Mouse (Mus musculus) heart, postnatal 25 days (tissue): ENCODE data around the gene Ptgfrn. TPM values are rescaled to one million over a fixed set of nuclear protein-coding genes. Genes with fewer than 3 reads are reported as not detected.

Source experiments
- DNase-seq: peaks from one replicate; pipeline ENCODE4 v3.0.0; 2022; ENCODE audit warnings: low spot score
- intact Hi-C: fragments of 180-260 bp; cut with DNase I; formaldehyde crosslinking; loops from one replicate; pipeline ENCODE4 v1.15.1; 2025
- total RNA-seq, 2 experiments: library from RNA; stranded (reverse); gene quantifications; 2 replicates each; pipeline ENCODE4 v1.2.3; 2021

Ptgfrn gene
- 10 to 100 TPM; 31.0 to 34.9 TPM for total RNA-seq

GRCm38 (mm10) chr3:101110043-101110837 lies at the start of gene Ptgfrn:
TSS of gene Ptgfrn (minus strand) at chr3:101110278.
- DNase-seq: peak; percentile 74
- intact Hi-C loops: loop anchor here (5.0 kb wide), 1 partner anchor 52 kb away; no protein-coding TSS in a partner anchor

GRCm38 (mm10) chr3:101159701-101160100 lies 49.6 kb upstream of the Ptgfrn start:
- no peak for DNase-seq
- intact Hi-C loops: loop anchor here (2.0 to 5.0 kb wide), 2 partner anchors 47 to 185 kb away; partner anchors contain the start of gene Ptgfrn

- intact Hi-C loops: no loop called here
- DNase-seq: no peak
Observed at GRCm38 (mm10) chr3:101154067-101154466, 44.0 kb upstream of the Ptgfrn start.

GRCm38 (mm10) chr3:101153341-101153740 lies 43.3 kb upstream of the Ptgfrn start:
- intact Hi-C loops: no loop called here
- DNase-seq: no peak

- intact Hi-C loops: no loop called here
- DNase-seq: no peak
Observed at GRCm38 (mm10) chr3:101146126-101146772, 36.2 kb upstream of the Ptgfrn start.

- DNase-seq: no peak
- intact Hi-C loops: no loop called here
Observed at GRCm38 (mm10) chr3:101145292-101146046, 35.4 kb upstream of the Ptgfrn start.

- intact Hi-C loops: no loop called here
- DNase-seq: no peak
Observed at GRCm38 (mm10) chr3:101144366-101144948, 34.4 kb upstream of the Ptgfrn start.

- intact Hi-C loops: no loop called here
- no peak for DNase-seq
Observed at GRCm38 (mm10) chr3:101143465-101143864, 33.4 kb upstream of the Ptgfrn start.

- intact Hi-C loops: no loop called here
Observed at GRCm38 (mm10) chr3:101141864-101142263, 31.8 kb upstream of the Ptgfrn start.

GRCm38 (mm10) chr3:101139958-101140357 lies 29.9 kb upstream of the Ptgfrn start:
- intact Hi-C loops: no loop called here
- DNase-seq: no peak

More at GRCm38 (mm10) chr3:101141864-101142263, 31.8 kb upstream of the Ptgfrn start:
- peak; percentile 36 for DNase-seq

- no peak for DNase-seq
- intact Hi-C loops: no loop called here
Observed at GRCm38 (mm10) chr3:101136483-101136882, 26.4 kb upstream of the Ptgfrn start.

- intact Hi-C loops: loop anchor here (5.0 kb wide), 1 partner anchor 157 kb away; no protein-coding TSS in a partner anchor
- DNase-seq: no peak
Observed at GRCm38 (mm10) chr3:101134861-101135260, 24.8 kb upstream of the Ptgfrn start.

- DNase-seq: no peak
- intact Hi-C loops: loop anchor here (5.0 kb wide), 1 partner anchor 159 kb away; no protein-coding TSS in a partner anchor
Observed at GRCm38 (mm10) chr3:101132981-101133380, 22.9 kb upstream of the Ptgfrn start.

- DNase-seq: no peak
- intact Hi-C loops: loop anchor here (5.0 kb wide), 1 partner anchor 161 kb away; no protein-coding TSS in a partner anchor
Observed at GRCm38 (mm10) chr3:101131772-101132171, 21.7 kb upstream of the Ptgfrn start.

GRCm38 (mm10) chr3:101130526-101130925 lies 20.4 kb upstream of the Ptgfrn start:
- intact Hi-C loops: loop anchor here (5.0 kb wide), 1 partner anchor 162 kb away; no protein-coding TSS in a partner anchor
- DNase-seq: peak; percentile 70

- no peak for DNase-seq
- intact Hi-C loops: loop anchor here (5.0 kb wide), 1 partner anchor 163 kb away; no protein-coding TSS in a partner anchor
Observed at GRCm38 (mm10) chr3:101129620-101130019, 19.5 kb upstream of the Ptgfrn start.

- no peak for DNase-seq
- intact Hi-C loops: no loop called here
Observed at GRCm38 (mm10) chr3:101129090-101129489, 19.0 kb upstream of the Ptgfrn start.

GRCm38 (mm10) chr3:101127766-101128165 lies 17.7 kb upstream of the Ptgfrn start:
- DNase-seq: no peak
- intact Hi-C loops: no loop called here

- intact Hi-C loops: no loop called here
- no peak for DNase-seq
Observed at GRCm38 (mm10) chr3:101124716-101125115, 14.6 kb upstream of the Ptgfrn start.

- DNase-seq: peak; percentile 51
- intact Hi-C loops: no loop called here
Observed at GRCm38 (mm10) chr3:101122479-101122878, 12.4 kb upstream of the Ptgfrn start.
